Mouse (Mus musculus): ENCODE data around the gene Mctp1.

- TF ChIP-seq CTCF (IDR thresholded peaks at IDR 0.05; ENCODE audit: low read depth, low read length) (no peak), POLR2A (IDR thresholded peaks at IDR 0.05; ENCODE audit: insufficient read depth, low read length) (no peak), EP300 (IDR thresholded peaks at IDR 0.05; ENCODE audit: insufficient read depth, low read depth, low read length) (no peak)
These were observed 143.4 kb downstream of the Mctp1 start for GRCm38 (mm10) chr13:76527751-76528150.
